Mouse (Mus musculus) T-helper 1 cell (primary cell): ENCODE measurements around the gene Rfpl4.

Source experiments
- in situ Hi-C: fragments of 300-600 bp; cut with MboI, MseI; formaldehyde crosslinking; loops from one replicate; pipeline ENCODE4 v1.15.1; 2025; ENCODE audit warnings: high pct_unique_total_duplicates

Gene Rfpl4

DNA sequence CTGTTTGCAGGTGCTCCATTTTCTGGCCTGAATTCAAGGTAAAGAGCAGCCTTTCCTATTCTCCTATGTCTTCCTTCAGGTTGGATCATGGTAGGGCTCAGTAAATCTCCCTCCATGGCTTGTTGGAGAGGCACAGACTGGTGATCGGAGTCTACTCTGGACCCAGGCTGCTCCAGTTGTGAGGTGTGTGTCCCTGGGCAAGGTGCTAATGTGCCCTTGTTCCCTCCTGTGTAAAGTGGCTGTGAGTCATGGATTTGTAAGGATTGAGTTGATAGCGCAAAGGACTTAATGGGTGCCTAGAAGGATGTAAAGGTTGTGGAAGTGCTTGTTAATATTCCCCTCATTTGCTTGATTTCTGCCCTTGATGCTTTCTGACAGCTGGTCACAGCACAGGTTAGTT, 34.8 kb downstream of the Rfpl4 start:
- in situ Hi-C loops, result loop anchor here (25.0 kb wide), 2 partner anchors 1080 to 1305 kb away; partner anchors contain the start of genes Smim17, Zfp28, Zfp444 and Zfp787

- in situ Hi-C loops, result loop anchor here (25.0 kb wide), 2 partner anchors 1081 to 1306 kb away; partner anchors contain the start of genes Smim17, Zfp28, Zfp444 and Zfp787
Measured at GRCm38 (mm10) chr7:5081241-5081640, 35.5 kb downstream of the Rfpl4 start.

DNA sequence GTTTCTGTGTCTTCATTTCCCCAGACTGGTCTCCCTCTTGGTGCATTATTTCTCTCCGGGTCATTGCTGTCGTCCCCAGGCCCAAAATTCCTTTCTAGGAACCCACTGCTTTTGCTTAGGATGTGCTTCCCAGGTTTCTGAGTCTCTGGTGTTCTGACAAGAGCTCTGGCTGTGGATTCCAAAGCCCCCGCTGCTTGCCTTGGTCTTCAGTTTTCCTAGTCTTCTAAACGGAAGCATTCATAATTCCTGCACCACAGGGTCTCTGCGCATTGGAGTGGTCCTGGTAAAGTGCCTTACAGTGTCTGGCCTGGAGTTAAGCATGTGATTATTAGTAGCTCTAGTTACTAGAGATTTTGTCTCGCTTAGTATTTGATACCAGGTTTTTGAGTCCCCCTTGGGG, 35.9 kb downstream of the Rfpl4 start:
- in situ Hi-C loops, result loop anchor here (25.0 kb wide), 2 partner anchors 1081 to 1306 kb away; partner anchors contain the start of genes Smim17, Zfp28, Zfp444 and Zfp787

GRCm38 (mm10) chr7:5080010-5080751, 36.6 kb downstream of the Rfpl4 start, which contains the start of gene Epn1:
Epn1 (plus strand) TSS chr7:5080235.
- in situ Hi-C loops, result loop anchor here (25.0 kb wide), 2 partner anchors 1082 to 1307 kb away; partner anchors contain the start of genes Smim17, Zfp28, Zfp444 and Zfp787

- in situ Hi-C loops, result loop anchor here (25.0 kb wide), 2 partner anchors 1083 to 1308 kb away; partner anchors contain the start of genes Smim17, Zfp28, Zfp444 and Zfp787
Measured at GRCm38 (mm10) chr7:5079365-5080009, 37.3 kb downstream of the Rfpl4 start.

DNA sequence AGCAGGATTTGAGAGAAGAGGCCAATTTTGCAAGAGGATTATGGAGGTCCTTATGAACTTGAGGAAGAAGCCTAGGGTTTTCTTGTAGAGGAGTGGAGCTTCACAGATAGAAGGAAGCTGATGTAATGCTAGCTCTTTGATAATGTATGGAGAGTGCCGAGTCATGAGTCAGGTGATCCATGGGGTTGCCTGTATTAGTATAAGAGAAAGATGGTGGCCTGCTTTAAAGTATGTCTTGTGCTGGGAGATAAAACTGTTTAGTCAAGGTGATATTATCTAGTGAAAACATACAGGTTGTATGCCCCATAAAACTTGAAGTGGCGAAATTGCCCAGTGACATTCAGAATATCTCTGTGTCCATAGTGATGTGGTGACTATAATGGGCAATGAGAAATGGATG, 39.8 kb downstream of the Rfpl4 start:
- in situ Hi-C loops, result loop anchor here (25.0 kb wide), 2 partner anchors 1085 to 1310 kb away; partner anchors contain the start of genes Smim17, Zfp28, Zfp444 and Zfp787

DNA sequence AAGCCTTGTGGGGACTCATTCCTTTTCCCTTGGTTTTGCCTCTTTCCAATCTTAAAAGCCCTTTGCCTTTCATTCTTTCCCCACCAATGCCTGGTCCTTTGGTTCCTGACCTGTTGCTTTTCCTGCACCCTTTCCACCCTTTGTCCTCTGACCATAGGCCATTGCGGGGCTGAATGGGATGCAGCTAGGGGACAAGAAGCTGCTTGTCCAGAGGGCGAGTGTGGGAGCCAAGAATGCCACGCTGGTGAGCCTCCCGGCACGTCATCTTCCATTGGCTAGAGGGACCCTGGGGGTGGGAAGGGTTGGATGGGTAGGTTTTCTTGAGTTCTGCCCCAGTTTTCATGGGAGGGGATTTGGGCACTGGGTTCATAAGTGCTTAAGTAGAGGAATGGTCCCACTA, 41.8 kb downstream of the Rfpl4 start:
- in situ Hi-C loops, result loop anchor here (25.0 kb wide), 3 partner anchors 1087 to 1438 kb away; partner anchors contain the start of genes Cnot3, Prpf31, Smim17 and Tfpt

DNA sequence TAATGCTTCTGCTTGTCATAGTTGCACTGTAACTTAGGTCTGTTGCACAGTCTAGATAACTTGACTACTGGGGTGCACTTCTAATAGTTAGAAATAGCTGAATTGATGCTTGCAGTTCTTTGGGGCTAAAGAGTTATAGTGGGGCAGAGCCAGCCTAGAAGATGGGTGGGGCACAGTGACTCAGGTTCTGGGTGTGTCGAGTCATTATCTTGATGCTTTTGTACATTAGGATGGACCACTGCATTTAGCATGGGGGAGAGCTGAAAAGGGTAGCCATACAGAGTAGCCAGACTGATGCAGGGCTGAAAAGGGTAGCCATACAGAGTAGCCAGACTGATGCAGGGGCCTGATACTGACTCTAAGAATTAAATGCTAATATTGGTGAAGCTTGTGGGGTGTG, 43.2 kb downstream of the Rfpl4 start:
- in situ Hi-C loops, result loop anchor here (25.0 kb wide), 1 partner anchor 1436 kb away; the partner anchor contains the start of genes Cnot3, Prpf31 and Tfpt

- in situ Hi-C loops, result loop anchor here (10.0 to 25.0 kb wide), 2 partner anchors 920 to 1428 kb away; partner anchors contain the start of genes Cnot3, Prpf31 and Tfpt
Measured at GRCm38 (mm10) chr7:5064886-5065285, 51.9 kb downstream of the Rfpl4 start.

DNA sequence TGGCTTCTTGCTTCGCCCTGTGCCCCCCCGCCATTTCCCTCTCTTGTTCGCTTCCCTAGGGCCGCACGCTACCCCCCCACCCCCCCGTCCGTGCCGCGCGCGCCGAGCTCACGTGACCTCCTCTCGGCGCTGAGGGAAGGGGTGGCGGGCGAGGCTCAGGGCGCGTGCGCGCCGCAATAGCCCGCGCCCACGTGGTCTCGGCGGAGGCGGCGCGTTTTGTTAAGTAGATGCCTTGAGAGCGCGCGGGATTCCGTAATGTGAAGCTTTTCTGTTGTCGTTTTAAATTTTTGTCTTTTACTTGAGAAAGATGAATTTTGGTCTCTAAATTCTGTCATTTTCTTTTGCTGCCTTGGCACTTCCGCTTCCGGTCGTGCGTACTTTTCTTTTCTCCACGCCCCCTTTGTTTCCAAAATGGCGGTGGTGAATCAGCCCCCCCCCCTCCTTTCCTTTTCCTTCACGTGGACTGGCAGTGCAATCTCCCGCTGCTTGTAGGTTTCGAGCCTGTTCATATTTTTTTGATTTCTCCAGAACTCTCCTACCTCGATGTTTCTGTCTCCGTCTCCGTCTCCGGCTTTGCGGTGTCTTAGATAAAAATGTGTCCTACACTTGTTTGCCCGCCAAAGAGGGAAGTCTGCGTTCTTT, 54.3 kb downstream of the Rfpl4 start:
- in situ Hi-C loops, result loop anchor here (10.0 to 25.0 kb wide), 2 partner anchors 918 to 1425 kb away; partner anchors contain the start of genes Cnot3, Prpf31 and Tfpt

GRCm38 (mm10) chr7:5061774-5062359, 54.9 kb downstream of the Rfpl4 start, which contains the start of gene U2af2:
U2af2 (plus strand) TSS chr7:5062143.
- in situ Hi-C loops, result loop anchor here (10.0 to 25.0 kb wide), 2 partner anchors 917 to 1425 kb away; partner anchors contain the start of genes Cnot3, Prpf31 and Tfpt

DNA sequence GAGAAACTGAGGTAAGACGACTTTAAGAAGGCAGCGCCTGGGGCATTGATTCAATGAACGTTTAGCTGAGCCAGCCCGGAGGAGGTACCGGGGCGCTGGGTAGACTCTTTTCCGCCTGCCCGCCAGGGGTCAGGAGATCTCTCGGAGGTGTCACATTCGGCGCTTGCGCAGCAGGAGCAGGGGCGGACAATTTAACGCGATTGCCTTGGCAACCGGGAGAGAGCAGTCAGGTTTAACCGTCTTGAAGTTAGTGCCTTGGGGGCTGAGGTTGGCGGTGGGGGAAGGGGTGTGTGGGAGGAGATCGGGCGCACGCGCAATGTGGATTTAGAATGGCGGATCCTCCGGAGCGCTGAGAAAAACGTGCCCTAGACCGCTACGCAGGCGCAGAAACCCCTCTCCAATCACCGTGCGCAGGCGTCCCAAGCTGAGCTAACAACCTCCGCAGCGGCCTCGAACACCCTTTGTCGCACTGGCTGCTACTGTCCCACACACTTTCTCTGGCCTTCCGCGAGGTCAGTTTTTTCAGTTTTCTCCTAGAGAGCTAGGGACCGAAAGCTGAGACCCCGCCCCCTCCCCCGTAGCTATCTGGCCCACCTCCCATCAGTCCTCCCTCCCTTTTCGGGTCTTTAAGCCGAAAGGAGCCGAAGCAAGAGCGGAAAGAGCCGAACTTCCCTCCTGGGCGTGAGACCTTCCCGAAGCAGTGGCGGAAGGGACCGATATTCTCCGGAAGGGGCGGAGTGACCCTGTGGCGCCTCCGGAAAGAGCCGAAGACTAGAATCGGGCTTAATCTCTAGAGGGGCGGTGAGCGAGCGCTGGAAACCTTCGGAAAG, 55.6 kb downstream of the Rfpl4 start:
- in situ Hi-C loops, result loop anchor here (10.0 to 25.0 kb wide), 2 partner anchors 916 to 1424 kb away; partner anchors contain the start of genes Cnot3, Prpf31 and Tfpt

GRCm38 (mm10) chr7:5060239-5060731, 56.5 kb downstream of the Rfpl4 start:
- in situ Hi-C loops, result loop anchor here (10.0 to 25.0 kb wide), 2 partner anchors 915 to 1423 kb away; partner anchors contain the start of genes Cnot3, Prpf31 and Tfpt
